Mouse (Mus musculus): ENCODE data around the gene Tmeff2. TPM values are rescaled to one million over a fixed set of nuclear protein-coding genes. Genes with fewer than 3 reads are reported as not detected.

The Tmeff2 gene
- polyA plus RNA-seq, 1 experiment from 2014 or later, result 72.2 TPM

GRCm38 (mm10) chr1:51044810-51045209 lies 144.4 kb downstream of the Tmeff2 start:
- no peak for DNase-seq (ENCODE audit: low spot score)
- H3K27ac ChIP-seq, result peak overlapping the region; percentile 38; the same call in 1 of the 2 replicates
- WGBS, result 70% methylated on average over 7 of the region's 7 CpGs

GRCm38 (mm10) chr1:51064549-51064948 lies 164.1 kb downstream of the Tmeff2 start:
- H3K4me3 ChIP-seq (replicated peaks; ENCODE audit: low read length), result no peak overlapping the region
- H3K4me2 ChIP-seq (replicated peaks), result no peak overlapping the region
- no peak overlapping the region for H3K9ac ChIP-seq
- no peak overlapping the region for H3K27ac ChIP-seq
- ATAC-seq (ENCODE audit: low FRiP score) (no peak), DNase-seq (ENCODE audit: low spot score) (no peak)
- H3K4me1 ChIP-seq (replicated peaks; ENCODE audit: control insufficient read depth, insufficient read depth, low read length), result no peaks in the 10 kb centered on the region
- H3K27me3 ChIP-seq (ENCODE audit: control insufficient read depth, insufficient read depth, low read length), result no peaks in the 10 kb centered on the region
- H3K9me3 ChIP-seq (ENCODE audit: control insufficient read depth, low read length), result no peaks in the 10 kb centered on the region
- H3K36me3 ChIP-seq (replicated peaks; ENCODE audit: control insufficient read depth, insufficient read depth), result no peaks in the 10 kb centered on the region

More at GRCm38 (mm10) chr1:51044810-51045209, 144.4 kb downstream of the Tmeff2 start:
- H3K4me1 ChIP-seq (replicated peaks; ENCODE audit: control insufficient read depth, insufficient read depth, low read length), result no peaks in the 10 kb centered on the region
- no peak overlapping the region for H3K4me2 ChIP-seq (replicated peaks)
- H3K36me3 ChIP-seq (replicated peaks; ENCODE audit: control insufficient read depth, insufficient read depth), result no peaks in the 10 kb centered on the region
- H3K9ac ChIP-seq, result no peak overlapping the region
- H3K4me3 ChIP-seq (replicated peaks; ENCODE audit: low read length), result no peak overlapping the region
- H3K9me3 ChIP-seq (ENCODE audit: control insufficient read depth, low read length), result no peaks in the 10 kb centered on the region
- no peak for ATAC-seq (ENCODE audit: low FRiP score)
- no peaks in the 10 kb centered on the region for H3K27me3 ChIP-seq (ENCODE audit: control insufficient read depth, insufficient read depth, low read length)

- no peak for ATAC-seq (ENCODE audit: low FRiP score)
- Histone ChIP-seq H3K9ac (no peak overlapping the region), H3K27me3 (ENCODE audit: control insufficient read depth, insufficient read depth, low read length) (no peaks in the 10 kb centered on the region), H3K27ac (no peak overlapping the region), H3K9me3 (ENCODE audit: control insufficient read depth, low read length) (no peaks in the 10 kb centered on the region), H3K36me3 (replicated peaks; ENCODE audit: control insufficient read depth, insufficient read depth) (no peaks in the 10 kb centered on the region), H3K4me2 (replicated peaks) (no peak overlapping the region), H3K4me3 (replicated peaks; ENCODE audit: low read length) (no peak overlapping the region), H3K4me1 (replicated peaks; ENCODE audit: control insufficient read depth, insufficient read depth, low read length) (no peaks in the 10 kb centered on the region)
- no peak for DNase-seq (ENCODE audit: low spot score)
- WGBS, result 91% methylated on average over 2 of the region's 2 CpGs
Measured at GRCm38 (mm10) chr1:51065652-51066051, 165.2 kb downstream of the Tmeff2 start.

GRCm38 (mm10) chr1:51068814-51069213 lies 168.4 kb downstream of the Tmeff2 start:
- DNase-seq (ENCODE audit: low spot score), result no peak
- Histone ChIP-seq H3K36me3 (replicated peaks; ENCODE audit: control insufficient read depth, insufficient read depth) (no peaks in the 10 kb centered on the region), H3K9me3 (ENCODE audit: control insufficient read depth, low read length) (no peaks in the 10 kb centered on the region), H3K27me3 (ENCODE audit: control insufficient read depth, insufficient read depth, low read length) (no peaks in the 10 kb centered on the region), H3K9ac (no peak overlapping the region), H3K4me2 (replicated peaks) (no peak overlapping the region), H3K27ac (no peak overlapping the region), H3K4me1 (replicated peaks; ENCODE audit: control insufficient read depth, insufficient read depth, low read length) (no peaks in the 10 kb centered on the region), H3K4me3 (replicated peaks; ENCODE audit: low read length) (no peak overlapping the region)
- ATAC-seq (ENCODE audit: low FRiP score), result no peak
- WGBS, result 84% methylated on average over 3 of the region's 3 CpGs

GRCm38 (mm10) chr1:51069288-51069687 lies 168.8 kb downstream of the Tmeff2 start:
- Histone ChIP-seq H3K36me3 (replicated peaks; ENCODE audit: control insufficient read depth, insufficient read depth) (no peaks in the 10 kb centered on the region), H3K27ac (no peak overlapping the region), H3K4me1 (replicated peaks; ENCODE audit: control insufficient read depth, insufficient read depth, low read length) (no peaks in the 10 kb centered on the region), H3K4me3 (replicated peaks; ENCODE audit: low read length) (no peak overlapping the region), H3K9me3 (ENCODE audit: control insufficient read depth, low read length) (no peaks in the 10 kb centered on the region), H3K9ac (no peak overlapping the region), H3K27me3 (ENCODE audit: control insufficient read depth, insufficient read depth, low read length) (no peaks in the 10 kb centered on the region), H3K4me2 (replicated peaks) (no peak overlapping the region)
- DNase-seq (ENCODE audit: low spot score) (no peak), ATAC-seq (ENCODE audit: low FRiP score) (no peak)
- WGBS, result 81% methylated on average over 2 of the region's 2 CpGs

- no peaks in the 10 kb centered on the region for H3K9me3 ChIP-seq (ENCODE audit: control insufficient read depth, low read length)
- no peak overlapping the region for H3K27ac ChIP-seq
- H3K27me3 ChIP-seq (ENCODE audit: control insufficient read depth, insufficient read depth, low read length), result no peaks in the 10 kb centered on the region
- ATAC-seq (ENCODE audit: low FRiP score), result no peak
- no peaks in the 10 kb centered on the region for H3K36me3 ChIP-seq (replicated peaks; ENCODE audit: control insufficient read depth, insufficient read depth)
- no peak overlapping the region for H3K4me2 ChIP-seq (replicated peaks)
- WGBS, result 85% methylated on average over 3 of the region's 3 CpGs
- no peak for DNase-seq (ENCODE audit: low spot score)
- peaks cover 13% of the 10 kb centered on the region; the same call in 1 of the 2 replicates for H3K4me1 ChIP-seq (replicated peaks; ENCODE audit: control insufficient read depth, insufficient read depth, low read length)
- no peak overlapping the region for H3K4me3 ChIP-seq (replicated peaks; ENCODE audit: low read length)
- no peak overlapping the region for H3K9ac ChIP-seq
Measured at GRCm38 (mm10) chr1:51074076-51074475, 173.6 kb downstream of the Tmeff2 start.

GRCm38 (mm10) chr1:51075785-51076771 lies 175.6 kb downstream of the Tmeff2 start:
- ATAC-seq (ENCODE audit: low FRiP score) (peak; percentile 48; the same call in 1 of the 2 replicates), DNase-seq (ENCODE audit: low spot score) (no peak)
- H3K4me3 ChIP-seq (replicated peaks; ENCODE audit: low read length), result no peak overlapping the region
- H3K4me1 ChIP-seq (replicated peaks; ENCODE audit: control insufficient read depth, insufficient read depth, low read length), result peaks cover 13% of the 10 kb centered on the region; the same call in 1 of the 2 replicates
- no peaks in the 10 kb centered on the region for H3K9me3 ChIP-seq (ENCODE audit: control insufficient read depth, low read length)
- H3K36me3 ChIP-seq (replicated peaks; ENCODE audit: control insufficient read depth, insufficient read depth), result no peaks in the 10 kb centered on the region
- no peak overlapping the region for H3K9ac ChIP-seq
- H3K4me2 ChIP-seq (replicated peaks), result no peak overlapping the region
- no peaks in the 10 kb centered on the region for H3K27me3 ChIP-seq (ENCODE audit: control insufficient read depth, insufficient read depth, low read length)
- WGBS, result 47% methylated on average over 15 of the region's 15 CpGs
- H3K27ac ChIP-seq, result 0 out of 2 replicates have a peak overlapping the region, but pooled peaks have one; percentile 57

- Histone ChIP-seq H3K4me1 (replicated peaks; ENCODE audit: control insufficient read depth, insufficient read depth, low read length) (no peaks in the 10 kb centered on the region), H3K27ac (no peak overlapping the region), H3K9me3 (ENCODE audit: control insufficient read depth, low read length) (no peaks in the 10 kb centered on the region), H3K27me3 (ENCODE audit: control insufficient read depth, insufficient read depth, low read length) (no peaks in the 10 kb centered on the region), H3K36me3 (replicated peaks; ENCODE audit: control insufficient read depth, insufficient read depth) (no peaks in the 10 kb centered on the region), H3K4me3 (replicated peaks; ENCODE audit: low read length) (no peak overlapping the region), H3K9ac (no peak overlapping the region), H3K4me2 (replicated peaks) (no peak overlapping the region)
- WGBS, result 89% methylated on average over 2 of the region's 2 CpGs
- no peak for DNase-seq (ENCODE audit: low spot score)
- no peak for ATAC-seq (ENCODE audit: low FRiP score)
Measured at GRCm38 (mm10) chr1:51088921-51089320, 188.5 kb downstream of the Tmeff2 start.

- 91% methylated on average over 3 of the region's 3 CpGs for WGBS
Measured at GRCm38 (mm10) chr1:51089803-51090202, 189.4 kb downstream of the Tmeff2 start.

More at GRCm38 (mm10) chr1:51089803-51090202, 189.4 kb downstream of the Tmeff2 start:
- no peaks in the 10 kb centered on the region for H3K27me3 ChIP-seq (ENCODE audit: control insufficient read depth, insufficient read depth, low read length)
- H3K4me2 ChIP-seq (replicated peaks), result no peak overlapping the region
- no peak overlapping the region for H3K4me3 ChIP-seq (replicated peaks; ENCODE audit: low read length)
- H3K9me3 ChIP-seq (ENCODE audit: control insufficient read depth, low read length), result no peaks in the 10 kb centered on the region
- no peaks in the 10 kb centered on the region for H3K36me3 ChIP-seq (replicated peaks; ENCODE audit: control insufficient read depth, insufficient read depth)
- ATAC-seq (ENCODE audit: low FRiP score) (no peak), DNase-seq (ENCODE audit: low spot score) (no peak)
- no peaks in the 10 kb centered on the region for H3K4me1 ChIP-seq (replicated peaks; ENCODE audit: control insufficient read depth, insufficient read depth, low read length)
- no peak overlapping the region for H3K9ac ChIP-seq
- no peak overlapping the region for H3K27ac ChIP-seq

All from hindbrain, embryonic 14.5 days (tissue).